Mouse (Mus musculus) limb, embryonic 10.5 days (tissue): Measurements from ENCODE around the gene Tyro3. TPM values are rescaled to one million over a fixed set of nuclear protein-coding genes. Genes with fewer than 3 reads are reported as not detected.

Experiments used
- DNase-seq: peaks from one replicate; pipeline ENCODE4 v3.0.0-alpha.2; 2017; ENCODE audit warnings: low spot score
- H3K27ac ChIP-seq: fragments of 300-500 bp; sonication (generic); 2 replicates; pipeline ENCODE4 v1.5.1; 2016; ENCODE audit warnings: mild to moderate bottlenecking
- H3K27me3 ChIP-seq: fragments of 300-500 bp; sonication (generic); 2 replicates; pipeline ENCODE4 v1.6.1; 2016; ENCODE audit warnings: low read depth, mild to moderate bottlenecking; ENCODE audit not compliant: poor library complexity, severe bottlenecking
- H3K36me3 ChIP-seq: fragments of 300-500 bp; sonication (generic); 2 replicates; pipeline ENCODE4 v1.6.1; 2016; ENCODE audit warnings: mild to moderate bottlenecking, moderate library complexity
- H3K4me1 ChIP-seq: fragments of 300-500 bp; sonication (generic); 2 replicates; pipeline ENCODE4 v1.6.1; 2016
- H3K4me3 ChIP-seq: fragments of 300-500 bp; sonication (generic); 2 replicates; pipeline ENCODE4 v1.5.1; 2016; ENCODE audit warnings: mild to moderate bottlenecking, moderate library complexity
- H3K9me3 ChIP-seq: fragments of 300-500 bp; sonication (generic); replicated peaks from 2 replicates; pipeline ENCODE4 v1.6.1; 2016; ENCODE audit warnings: mild to moderate bottlenecking
- WGBS: fragments of 180-500 bp; shearing (Covaris S2); methylation state at CpG from one replicate; pipeline ENCODE4 v1.1.7; 2016; 5-methylcytosine and 5-hydroxymethylcytosine counted together
- polyA plus RNA-seq: library from polyadenylated mRNA; unstranded; fragments of >200 nt; fragmentation: Nextera tagmentation; extraction: Ambion mirVana; gene quantifications from 2 replicates; pipeline ENCODE4 v1.2.1, GENCODE M21; 2016

Gene Tyro3
- 22.7 and 30.0 TPM in 2 replicates for polyA plus RNA-seq

- H3K27ac ChIP-seq = no peak within 1 kb of the TSS
- DNase-seq = peak; percentile 23
- H3K4me1 ChIP-seq = peaks cover 39% of the 10 kb centered on the region
- no peaks in the 10 kb centered on the region for H3K9me3 ChIP-seq
- H3K4me3 ChIP-seq = no peak within 1 kb of the TSS
- peaks cover 48% of the 10 kb centered on the region for H3K27me3 ChIP-seq
- WGBS = 66% methylated on average over 5 of the region's 5 CpGs
- peaks cover 5% of the 10 kb centered on the region for H3K36me3 ChIP-seq
These were observed at the start of gene Tyro3 for GRCm38 (mm10) chr2:119797279-119797783. Tyro3 (plus strand) TSS chr2:119797733.

- no peak overlapping the region for H3K27ac ChIP-seq
- WGBS = 74% methylated on average over 13 of the region's 13 CpGs
- H3K27me3 ChIP-seq = peaks cover 97% of the 10 kb centered on the region
- no peak for DNase-seq
- no peak overlapping the region for H3K4me3 ChIP-seq
- H3K4me1 ChIP-seq = peaks cover 13% of the 10 kb centered on the region
- no peaks in the 10 kb centered on the region for H3K36me3 ChIP-seq
- H3K9me3 ChIP-seq = no peaks in the 10 kb centered on the region
These were observed 48.3 kb upstream of the Tyro3 start for GRCm38 (mm10) chr2:119749260-119749659.

DNA sequence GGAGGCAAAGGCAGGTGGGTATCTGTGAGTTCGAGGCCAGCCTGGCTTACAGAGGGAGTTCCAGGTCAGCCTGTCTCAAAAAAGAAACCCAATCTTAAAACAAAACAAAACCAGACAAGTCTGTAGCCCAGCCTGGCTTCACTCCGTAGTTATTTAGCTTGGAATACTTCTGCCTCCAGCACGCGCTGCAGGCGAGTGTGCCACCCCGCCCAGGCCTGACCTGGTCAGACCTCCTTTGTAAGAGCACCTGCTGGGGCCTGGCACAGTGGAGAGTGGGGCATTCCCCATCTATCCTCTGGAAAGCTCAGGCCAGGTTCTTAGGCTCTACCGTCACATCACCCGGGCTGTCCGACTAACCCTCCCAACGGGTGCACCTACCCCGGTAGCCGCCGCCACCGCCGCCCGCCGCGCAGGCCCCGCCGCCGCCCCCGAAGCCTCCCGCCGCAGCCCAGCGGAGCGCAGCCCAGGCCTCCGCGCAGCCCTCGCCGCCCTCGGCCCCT is 39.9 kb upstream of the Tyro3 start:
- 2% methylated on average over 31 of the region's 31 CpGs for WGBS
- H3K4me1 ChIP-seq = peaks cover 20% of the 10 kb centered on the region
- peak overlapping the region; percentile 56; the same call in 1 of the 2 replicates for H3K27ac ChIP-seq
- peak overlapping the region; percentile 68 for H3K4me3 ChIP-seq
- H3K36me3 ChIP-seq = no peaks in the 10 kb centered on the region
- H3K9me3 ChIP-seq = no peaks in the 10 kb centered on the region
- no peak for DNase-seq
- peaks cover 100% of the 10 kb centered on the region for H3K27me3 ChIP-seq

- WGBS = under 1% methylated on average over 75 of the region's 77 CpGs
These were observed 39.3 kb upstream of the Tyro3 start for GRCm38 (mm10) chr2:119758101-119758843.

GRCm38 (mm10) chr2:119758844-119759835 is 38.4 kb upstream of the Tyro3 start:
- 5% methylated on average over 44 of the region's 44 CpGs for WGBS
- peak overlapping the region; percentile 68 for H3K4me3 ChIP-seq
- H3K27ac ChIP-seq = no peak overlapping the region; the same call in 1 of the 2 replicates
- peaks cover 20% of the 10 kb centered on the region for H3K4me1 ChIP-seq
- peaks cover 12% of the 10 kb centered on the region for H3K36me3 ChIP-seq
- DNase-seq = peak; percentile 55
- peaks cover 86% of the 10 kb centered on the region for H3K27me3 ChIP-seq
- no peaks in the 10 kb centered on the region for H3K9me3 ChIP-seq

More at GRCm38 (mm10) chr2:119758101-119758843, 39.3 kb upstream of the Tyro3 start:
- peak overlapping the region; percentile 68 for H3K4me3 ChIP-seq
- H3K27me3 ChIP-seq = peaks cover 94% of the 10 kb centered on the region
- peaks cover 3% of the 10 kb centered on the region; the same call in 1 of the 2 replicates for H3K36me3 ChIP-seq
- peak; percentile 69 for DNase-seq
- H3K27ac ChIP-seq = peak overlapping the region; percentile 56
- no peaks in the 10 kb centered on the region for H3K9me3 ChIP-seq
- peaks cover 20% of the 10 kb centered on the region for H3K4me1 ChIP-seq

DNA sequence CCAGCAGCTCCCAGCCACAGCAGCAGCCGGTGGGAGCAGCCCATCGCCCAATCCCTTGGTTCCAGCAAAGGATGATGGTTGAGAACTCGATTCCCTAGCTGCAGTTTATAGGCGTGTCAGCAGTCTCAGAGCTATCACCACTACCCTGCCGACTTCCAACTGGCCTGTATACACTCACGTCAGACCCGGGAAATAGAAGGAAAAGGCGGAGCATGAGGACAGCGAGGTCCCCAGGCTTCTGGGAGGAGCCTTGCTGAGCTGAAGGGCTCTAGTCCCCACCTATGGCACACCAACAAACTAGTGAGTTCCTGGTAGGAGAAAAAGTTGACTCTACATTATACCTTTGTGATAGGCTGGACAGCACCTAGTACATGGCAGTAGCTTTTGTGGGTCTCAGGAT is 37.3 kb upstream of the Tyro3 start, which contains the start of gene Ltk:
Ltk (minus strand) TSS at position 181 of the 400 bp plus-strand sequence.
- H3K4me1 ChIP-seq = peaks cover 20% of the 10 kb centered on the region
- H3K36me3 ChIP-seq = peaks cover 22% of the 10 kb centered on the region
- 9% methylated on average over 9 of the region's 9 CpGs for WGBS
- no peaks in the 10 kb centered on the region for H3K9me3 ChIP-seq
- H3K27ac ChIP-seq = no peak within 1 kb of the TSS
- DNase-seq = no peak
- H3K4me3 ChIP-seq = peak within 1 kb of the TSS; percentile 68; the same call in 1 of the 2 replicates
- H3K27me3 ChIP-seq = peaks cover 75% of the 10 kb centered on the region

- Histone ChIP-seq H3K36me3 (peaks cover 40% of the 10 kb centered on the region), H3K27me3 (peaks cover 54% of the 10 kb centered on the region), H3K27ac (no peak overlapping the region), H3K4me1 (peaks cover 20% of the 10 kb centered on the region), H3K4me3 (no peak overlapping the region), H3K9me3 (no peaks in the 10 kb centered on the region)
- no peak for DNase-seq
- WGBS = 71% methylated on average over 1 of the region's 1 CpGs
These were observed 35.3 kb upstream of the Tyro3 start for GRCm38 (mm10) chr2:119762276-119762675.

- H3K9me3 ChIP-seq = no peaks in the 10 kb centered on the region
- peaks cover 38% of the 10 kb centered on the region for H3K27me3 ChIP-seq
- H3K36me3 ChIP-seq = peaks cover 52% of the 10 kb centered on the region
- 85% methylated on average over 4 of the region's 4 CpGs for WGBS
- no peak overlapping the region for H3K4me3 ChIP-seq
- no peak for DNase-seq
- H3K4me1 ChIP-seq = peaks cover 4% of the 10 kb centered on the region
- no peak overlapping the region for H3K27ac ChIP-seq
These were observed 33.6 kb upstream of the Tyro3 start for GRCm38 (mm10) chr2:119763924-119764323.

DNA sequence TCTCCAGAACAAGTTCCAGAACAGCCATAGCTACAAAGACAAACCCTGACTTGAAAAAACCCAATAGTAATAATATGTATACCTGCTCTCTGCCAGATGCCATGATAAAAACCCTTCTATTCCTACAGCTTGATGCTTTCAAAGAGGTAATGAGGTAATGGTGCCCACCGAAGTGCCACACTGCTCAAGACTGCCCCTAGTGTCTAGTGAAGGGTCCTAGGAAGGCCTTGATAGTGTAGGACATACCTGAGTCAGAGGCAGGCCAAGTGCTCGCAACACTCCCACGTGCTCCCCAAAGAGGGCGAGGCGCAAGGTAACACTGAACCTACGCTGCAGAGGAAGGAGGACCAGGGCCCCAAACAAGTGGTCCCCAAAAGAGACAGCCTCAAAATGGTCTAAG is 30.3 kb upstream of the Tyro3 start:
- Histone ChIP-seq H3K27me3 (peaks cover 5% of the 10 kb centered on the region), H3K4me3 (no peak overlapping the region), H3K36me3 (peaks cover 85% of the 10 kb centered on the region), H3K9me3 (no peaks in the 10 kb centered on the region), H3K4me1 (no peaks in the 10 kb centered on the region), H3K27ac (no peak overlapping the region)
- DNase-seq = no peak
- WGBS = 94% methylated on average over 6 of the region's 6 CpGs

DNA sequence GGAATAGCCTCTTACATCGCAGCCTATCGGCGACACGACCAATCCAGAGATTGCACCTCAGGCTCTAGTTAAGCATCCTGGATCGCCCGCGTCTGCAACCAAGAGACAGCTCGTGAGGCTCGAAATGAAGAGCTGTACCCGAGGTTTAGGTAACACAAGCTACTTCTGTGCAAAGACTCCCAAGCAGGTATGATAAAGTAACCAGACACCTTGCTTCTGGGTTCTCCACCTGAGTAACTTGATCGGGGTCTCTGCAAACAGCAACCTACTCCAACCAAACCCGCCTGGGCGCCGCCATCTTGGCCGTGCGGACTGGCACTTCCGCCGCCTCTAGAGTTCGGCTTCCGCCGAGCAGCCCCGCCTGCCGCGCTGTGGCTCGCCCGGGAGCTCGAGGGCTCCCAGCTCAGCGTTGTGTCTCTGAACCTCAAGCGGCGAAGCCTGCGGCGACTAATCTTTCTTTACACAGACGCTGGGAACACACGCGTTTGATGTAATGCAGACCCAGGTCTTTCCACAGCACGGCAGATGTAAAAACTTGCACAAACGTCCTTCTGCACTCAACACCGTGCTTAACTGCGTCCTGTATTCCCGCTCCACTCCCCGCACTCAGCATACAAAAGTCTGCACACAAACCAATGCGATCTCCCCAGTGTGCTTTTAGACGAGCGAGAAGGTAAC is 10.2 kb upstream of the Tyro3 start, which contains the start of gene Rpap1:
Rpap1 (minus strand) TSS at position 332 of the 678 bp plus-strand sequence.
- Histone ChIP-seq H3K27ac (peak within 1 kb of the TSS; percentile 89), H3K4me1 (peaks cover 12% of the 10 kb centered on the region), H3K36me3 (peaks cover 33% of the 10 kb centered on the region), H3K9me3 (no peaks in the 10 kb centered on the region), H3K4me3 (peak within 1 kb of the TSS; percentile 63), H3K27me3 (no peaks in the 10 kb centered on the region)
- DNase-seq = peak; percentile 93
- under 1% methylated on average over 44 of the region's 44 CpGs for WGBS

DNA sequence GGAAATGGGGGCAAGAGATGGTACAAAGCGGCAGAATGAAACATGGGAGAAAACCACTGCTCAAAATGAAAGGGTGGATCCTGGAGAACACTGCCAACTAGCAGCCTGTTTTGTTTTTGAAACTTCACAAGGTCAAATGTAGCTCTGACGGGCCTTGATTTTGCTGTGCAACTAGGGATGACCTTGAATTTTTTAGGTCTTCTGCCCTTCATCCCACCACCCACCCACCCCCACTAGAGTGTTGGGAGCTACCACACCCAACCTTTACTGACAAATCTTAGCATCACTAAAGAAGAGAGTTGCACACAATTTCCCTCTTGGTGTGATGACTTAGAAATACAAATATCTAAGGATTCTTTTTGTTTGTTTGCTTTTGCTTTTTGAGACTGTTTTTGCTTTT is 7.5 kb upstream of the Tyro3 start:
- no peak for DNase-seq
- Histone ChIP-seq H3K4me3 (no peak overlapping the region), H3K27me3 (no peaks in the 10 kb centered on the region), H3K4me1 (peaks cover 12% of the 10 kb centered on the region), H3K27ac (no peak overlapping the region), H3K36me3 (peaks cover 8% of the 10 kb centered on the region), H3K9me3 (no peaks in the 10 kb centered on the region)
- 84% methylated on average over 2 of the region's 2 CpGs for WGBS
